Mouse (Mus musculus) spleen, adult 2 months (tissue): ENCODE data around the gene Hagh. TPM values are rescaled to one million over a fixed set of nuclear protein-coding genes. Genes with fewer than 3 reads are reported as not detected.

Experiments used
- DNase-seq, 2 experiments: peaks; one replicate each; pipeline versions ENCODE4 v3.0.0 to v3.0.0-alpha.2; 2012 to 2021; ENCODE audit warnings: low spot score in 2 of 2, low read depth in 1 of 2
- H3K27ac ChIP-seq: fragments of 200-500 bp; 2 replicates; pipeline ENCODE4 v1.5.1; 2012; ENCODE audit warnings: low read length, inconsistent platforms; ENCODE audit not compliant: insufficient read depth
- H3K27me3 ChIP-seq: fragments of 200-500 bp; 2 replicates; pipeline ENCODE4 v1.6.1; 2012; ENCODE audit warnings: mild to moderate bottlenecking, moderate library complexity, low read length, inconsistent platforms; ENCODE audit not compliant: control insufficient read depth, insufficient read depth
- H3K36me3 ChIP-seq: fragments of 200-500 bp; 2 replicates; pipeline ENCODE4 v1.6.1; 2012; ENCODE audit warnings: mild to moderate bottlenecking, low read length, inconsistent platforms; ENCODE audit not compliant: control insufficient read depth, insufficient read depth
- H3K4me1 ChIP-seq: fragments of 200-500 bp; 2 replicates; pipeline ENCODE4 v1.6.1; 2011; ENCODE audit warnings: inconsistent platforms; ENCODE audit not compliant: control insufficient read depth, insufficient read depth, insufficient read length
- H3K4me3 ChIP-seq: fragments of 200-500 bp; 2 replicates; pipeline ENCODE4 v1.5.1; 2011; ENCODE audit warnings: mild to moderate bottlenecking, inconsistent platforms; ENCODE audit not compliant: insufficient read depth, insufficient read length; ENCODE audit errors: extremely low read depth
- CTCF ChIP-seq: fragments of 200-500 bp; IDR thresholded peaks from 2 replicates; pipeline ENCODE4 v1.5.1; 2011; ENCODE audit warnings: mild to moderate bottlenecking, inconsistent platforms; ENCODE audit not compliant: insufficient read depth, insufficient read length, insufficient replicate concordance; ENCODE audit errors: extremely low read depth
- POLR2A ChIP-seq: fragments of 200-500 bp; IDR thresholded peaks from 2 replicates; pipeline ENCODE4 v1.6.1; 2011; ENCODE audit warnings: low read depth, low read length, inconsistent platforms
- WGBS: fragments of 180-500 bp; shearing (Covaris S2); methylation state at CpG from one replicate; pipeline ENCODE4 v1.1.7; 2018; 5-methylcytosine and 5-hydroxymethylcytosine counted together
- polyA plus RNA-seq: library from polyadenylated mRNA; depleted of rRNA; stranded (reverse); fragments of >200 nt; gene quantifications from 2 replicates; pipeline ENCODE4 v1.2.3, GENCODE M21; 2012

The Hagh gene
- polyA plus RNA-seq, 1 experiment: 142 TPM

DNA sequence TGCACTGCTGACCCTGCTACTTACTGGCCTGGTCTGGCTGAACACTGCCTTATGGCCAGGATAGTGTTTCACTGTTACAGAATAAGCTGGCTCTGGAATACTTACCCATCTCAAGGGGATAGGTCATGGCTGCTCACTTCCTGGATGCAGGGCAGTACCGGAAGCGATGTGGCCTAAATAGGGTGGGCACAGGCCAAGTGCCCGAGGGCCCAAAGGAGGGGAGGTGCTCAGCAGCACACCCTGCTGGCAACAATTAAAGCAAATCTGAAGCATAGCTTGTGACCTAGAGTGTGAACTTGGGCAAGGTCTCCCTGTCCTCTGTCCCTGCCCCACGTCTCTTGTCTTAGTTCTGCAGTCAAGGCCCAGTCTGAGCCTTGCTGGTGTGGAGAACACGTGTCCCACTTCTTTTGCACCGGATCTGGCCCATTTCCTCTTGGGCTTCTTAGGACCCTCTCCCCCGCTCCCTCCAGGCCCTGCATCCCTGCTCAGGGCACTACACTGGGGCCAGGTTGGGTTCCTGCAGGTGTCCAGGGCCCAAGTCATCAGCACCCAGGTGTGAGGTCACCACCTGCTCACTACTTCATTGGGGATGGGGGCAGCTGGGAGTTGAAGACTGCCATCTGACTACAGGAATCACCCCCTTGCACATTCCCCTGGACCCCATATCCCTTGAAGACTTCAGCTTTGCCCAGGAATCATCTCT lies 41.9 kb downstream of the Hagh start:
- peak; percentile 39; the same call in 1 of the 2 replicates for TF ChIP-seq CTCF
- no peak for TF ChIP-seq POLR2A
- DNase-seq: peak in 1 of 2 experiments; percentile 28
- Histone ChIP-seq H3K27ac (no peak overlapping the region), H3K4me1 (peaks cover 6% of the 10 kb centered on the region), H3K36me3 (peaks cover 10% of the 10 kb centered on the region), H3K27me3 (no peaks in the 10 kb centered on the region), H3K4me3 (no peak overlapping the region)
- 42% methylated on average over 7 of the region's 7 CpGs for WGBS

DNA sequence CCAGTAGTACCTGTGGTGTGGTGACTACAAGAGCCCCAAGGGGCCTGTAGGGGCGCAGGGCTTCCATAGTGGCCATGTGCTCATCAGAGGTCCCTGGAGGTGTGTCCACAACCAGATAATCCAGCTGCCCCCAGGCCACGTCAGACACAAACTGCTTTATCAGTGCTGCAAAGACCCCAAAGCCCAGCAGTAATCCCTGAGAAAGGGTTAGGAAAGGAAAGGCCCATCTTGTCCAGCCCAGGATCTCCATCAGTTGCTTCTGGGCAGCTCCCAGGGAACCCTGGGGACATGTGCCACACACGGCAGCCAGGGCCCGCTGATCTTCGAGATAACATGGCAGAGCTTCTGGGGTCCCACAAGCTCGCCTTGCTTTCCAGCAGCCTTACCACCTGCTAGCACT lies 44.4 kb downstream of the Hagh start:
- H3K27ac ChIP-seq: no peak overlapping the region
- H3K27me3 ChIP-seq: no peaks in the 10 kb centered on the region
- DNase-seq: no peak
- TF ChIP-seq CTCF (no peak), POLR2A (no peak)
- peaks cover 13% of the 10 kb centered on the region for H3K4me1 ChIP-seq
- no peak overlapping the region for H3K4me3 ChIP-seq
- 93% methylated on average over 6 of the region's 6 CpGs for WGBS
- peaks cover 10% of the 10 kb centered on the region for H3K36me3 ChIP-seq

DNA sequence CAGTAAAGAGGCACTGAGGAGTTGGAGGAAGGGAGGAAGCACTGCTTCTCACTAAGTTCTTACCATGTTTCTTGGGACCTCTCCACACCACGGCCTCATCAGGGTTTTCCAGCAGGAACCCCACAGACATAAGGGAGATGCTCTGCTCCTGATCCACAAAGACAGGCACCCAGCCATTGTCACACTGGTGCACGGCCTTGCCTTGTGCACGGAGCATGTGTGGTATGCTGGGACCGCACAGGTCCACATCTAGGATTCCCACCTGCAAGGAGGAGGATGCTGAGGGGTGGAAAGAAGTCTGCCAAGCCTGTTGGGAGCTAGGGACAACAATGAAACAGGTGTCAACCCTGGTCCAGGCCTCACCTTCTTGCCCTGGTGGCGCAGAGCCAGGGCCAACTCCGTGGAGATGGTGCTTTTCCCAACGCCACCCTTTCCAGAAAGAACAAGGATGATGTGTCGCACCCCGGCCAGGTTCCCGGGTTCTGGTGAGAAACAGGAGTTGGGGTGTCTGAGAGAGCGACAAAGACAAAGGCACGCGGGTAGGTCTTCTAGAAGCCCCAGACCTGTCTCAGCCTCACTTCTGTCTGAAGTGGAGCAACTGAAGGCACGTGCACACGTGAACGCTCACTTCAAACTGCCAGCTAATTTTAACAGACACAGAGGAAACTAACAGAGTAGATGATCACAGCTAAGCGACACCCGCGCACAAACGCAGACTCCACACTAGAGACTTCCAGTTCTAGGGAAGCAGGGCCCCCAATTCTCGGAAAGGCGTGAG lies 45.6 kb downstream of the Hagh start:
- no peak for DNase-seq
- no peak for TF ChIP-seq CTCF
- TF ChIP-seq POLR2A: no peak
- H3K27me3 ChIP-seq: no peaks in the 10 kb centered on the region
- H3K4me1 ChIP-seq: peaks cover 13% of the 10 kb centered on the region
- H3K27ac ChIP-seq: peak overlapping the region; percentile 63
- 23% methylated on average over 22 of the region's 22 CpGs for WGBS
- H3K4me3 ChIP-seq: peak overlapping the region; percentile 88
- H3K36me3 ChIP-seq: peaks cover 13% of the 10 kb centered on the region

DNA sequence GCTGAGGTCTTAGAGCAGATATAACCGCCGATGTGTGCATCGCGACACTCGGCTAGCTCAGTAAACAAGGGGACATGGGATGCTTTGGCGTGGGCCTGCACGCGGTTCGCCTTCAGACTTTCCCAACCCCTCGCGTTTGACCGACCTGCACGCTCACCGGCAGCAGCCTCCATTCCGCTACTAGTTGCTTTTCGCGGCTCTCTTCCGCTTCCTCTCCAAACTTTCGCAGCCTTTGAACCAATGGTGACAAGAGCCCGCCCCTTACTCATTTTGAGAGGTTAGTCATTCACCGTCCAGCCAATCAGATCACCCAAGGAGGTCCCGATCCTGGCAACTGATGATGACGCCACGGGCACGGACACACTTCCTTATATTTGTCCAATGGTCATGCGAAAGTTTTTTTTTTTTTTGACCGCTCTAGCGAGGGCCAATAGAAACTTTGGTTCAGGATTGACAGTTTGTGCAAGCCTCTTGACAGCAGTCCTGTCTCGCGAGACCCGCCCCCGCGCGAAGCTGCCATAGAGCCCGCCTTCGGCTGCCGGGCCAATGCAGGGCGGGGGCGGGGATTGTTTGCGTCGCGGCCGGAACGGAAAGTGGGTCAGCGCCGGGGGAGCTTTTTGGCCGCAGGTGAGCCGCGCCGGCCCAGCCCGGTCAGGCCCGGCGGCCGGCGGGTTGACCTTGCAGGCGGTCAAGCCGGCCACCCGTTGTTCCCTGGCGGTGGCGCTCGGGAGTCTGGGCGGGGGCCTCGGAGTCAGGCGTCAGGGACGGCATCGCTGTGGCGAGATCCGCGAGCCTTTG lies 46.4 kb downstream of the Hagh start, which contains the start of the genes Nubp2 and Spsb3:
Gene Nubp2, minus strand, starts transcription at position 216 of the 798 bp plus-strand sequence.
Gene Spsb3, plus strand, starts transcription at position 510 of the 798 bp plus-strand sequence.
- WGBS: 1% methylated on average over 69 of the region's 69 CpGs
- peak; percentile 98 to 100 for DNase-seq
- H3K4me3 ChIP-seq: peak within 1 kb of the TSS; percentile 88
- peaks cover 13% of the 10 kb centered on the region for H3K4me1 ChIP-seq
- peak within 1 kb of the TSS; percentile 76 for H3K27ac ChIP-seq
- no peak for TF ChIP-seq CTCF
- TF ChIP-seq POLR2A: peak; percentile 82
- H3K27me3 ChIP-seq: no peaks in the 10 kb centered on the region
- peaks cover 19% of the 10 kb centered on the region for H3K36me3 ChIP-seq

DNA sequence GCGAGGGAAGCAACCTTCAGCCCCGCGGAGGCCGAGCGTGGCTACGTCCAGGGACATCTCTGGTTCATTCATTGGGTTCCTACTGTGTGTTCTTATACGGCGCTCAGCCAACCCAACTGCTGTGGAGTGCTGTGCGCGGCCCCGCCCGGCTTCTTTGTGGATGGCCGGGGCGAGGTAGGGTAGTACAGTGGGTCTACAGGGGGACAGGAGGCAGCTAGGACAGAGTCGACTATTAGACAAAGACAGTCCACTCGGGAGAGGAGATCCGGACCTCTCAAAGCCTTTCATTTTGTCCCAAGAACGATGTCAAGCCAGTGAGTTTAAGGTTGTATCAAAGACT lies 47.0 kb downstream of the Hagh start:
- no peaks in the 10 kb centered on the region for H3K27me3 ChIP-seq
- TF ChIP-seq POLR2A: no peak
- peaks cover 13% of the 10 kb centered on the region for H3K4me1 ChIP-seq
- H3K4me3 ChIP-seq: peak overlapping the region; percentile 71
- peak overlapping the region; percentile 76 for H3K27ac ChIP-seq
- DNase-seq: no peak
- peaks cover 20% of the 10 kb centered on the region for H3K36me3 ChIP-seq
- under 1% methylated on average over 18 of the region's 18 CpGs for WGBS

DNA sequence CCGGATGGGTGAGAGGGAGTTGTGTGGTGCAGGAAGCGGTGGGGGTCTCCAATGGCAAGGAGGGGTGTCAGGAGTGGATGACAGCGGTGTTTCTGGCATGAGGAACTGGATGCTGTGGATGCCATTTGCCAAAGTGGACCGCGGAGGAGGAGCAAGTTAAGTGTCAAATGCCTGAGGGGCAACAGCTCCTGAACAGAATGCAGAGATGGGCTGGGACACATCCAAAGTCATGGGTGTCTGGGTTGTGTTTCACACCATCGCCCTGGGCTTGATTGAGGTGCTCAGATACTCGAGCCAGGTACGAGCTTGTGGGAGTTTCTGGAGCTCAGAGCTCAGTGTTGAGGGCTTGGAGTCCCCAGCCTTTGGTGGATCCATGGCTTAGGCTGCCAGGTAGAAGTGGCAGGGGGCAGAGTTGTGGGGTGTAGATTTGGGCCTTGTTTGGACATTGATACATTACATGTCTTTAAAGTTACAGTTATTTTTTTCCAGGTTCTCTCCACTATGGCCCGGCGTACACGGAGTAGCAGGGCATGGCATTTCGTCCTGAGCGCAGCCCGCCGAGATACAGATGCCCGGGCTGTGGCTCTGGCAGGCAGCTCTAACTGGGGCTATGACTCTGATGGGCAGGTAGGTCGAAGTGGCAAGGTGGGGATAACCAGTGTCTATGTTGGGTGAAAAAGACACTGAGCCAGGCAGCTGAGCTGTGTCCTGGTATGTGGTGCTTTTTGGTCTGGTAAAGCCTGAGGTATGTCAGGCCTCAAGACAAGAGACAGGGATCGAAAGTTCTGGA lies 47.5 kb downstream of the Hagh start:
- Histone ChIP-seq H3K4me3 (peak overlapping the region; percentile 71), H3K36me3 (peaks cover 24% of the 10 kb centered on the region), H3K4me1 (peaks cover 13% of the 10 kb centered on the region), H3K27ac (peak overlapping the region; percentile 76; the same call in 1 of the 2 replicates), H3K27me3 (no peaks in the 10 kb centered on the region)
- no peak for TF ChIP-seq POLR2A
- 64% methylated on average over 18 of the region's 18 CpGs for WGBS
- DNase-seq: no peak
